Mouse (Mus musculus) midbrain, embryonic 16.5 days (tissue): ENCODE data around the gene Relt. TPM values are rescaled to one million over a fixed set of nuclear protein-coding genes. Genes with fewer than 3 reads are reported as not detected.

Source experiments
- ATAC-seq: fragments of 200-750 bp; cut with Nextera tagmentation; 2 replicates; pipeline ENCODE4 v1.8.0; 2017; ENCODE audit warnings: moderate TSS enrichment
- H3K27ac ChIP-seq: fragments of 300-500 bp; sonication (generic); 2 replicates; pipeline ENCODE4 v1.5.1; 2014; ENCODE audit warnings: mild to moderate bottlenecking, low read length, mixed read lengths
- H3K27me3 ChIP-seq: fragments of 300-500 bp; sonication (generic); 2 replicates; pipeline ENCODE4 v1.6.1; 2014; ENCODE audit warnings: low read depth, low read length, mixed read lengths; ENCODE audit not compliant: control insufficient read depth, insufficient read depth
- H3K36me3 ChIP-seq: fragments of 300-500 bp; sonication (generic); 2 replicates; pipeline ENCODE4 v1.6.1; 2014; ENCODE audit warnings: mild to moderate bottlenecking, low read length, moderate library complexity, mixed read lengths; ENCODE audit not compliant: control insufficient read depth, insufficient read depth
- H3K4me1 ChIP-seq: fragments of 300-500 bp; sonication (generic); 2 replicates; pipeline ENCODE4 v1.6.1; 2014; ENCODE audit warnings: mild to moderate bottlenecking, low read length, mixed read lengths; ENCODE audit not compliant: control insufficient read depth, insufficient read depth
- H3K4me2 ChIP-seq: fragments of 300-500 bp; sonication (generic); 2 replicates; pipeline ENCODE4 v1.6.1; 2014; ENCODE audit warnings: mild to moderate bottlenecking, low read length, mixed read lengths
- H3K4me3 ChIP-seq: fragments of 300-500 bp; sonication (generic); 2 replicates; pipeline ENCODE4 v1.5.1; 2014; ENCODE audit warnings: low read depth, mild to moderate bottlenecking, low read length, moderate library complexity, mixed read lengths
- H3K9ac ChIP-seq: fragments of 300-500 bp; sonication (generic); 2 replicates; pipeline ENCODE4 v1.6.1; 2014; ENCODE audit warnings: low read depth, low read length, mixed read lengths
- H3K9me3 ChIP-seq: fragments of 300-500 bp; sonication (generic); replicated peaks from 2 replicates; pipeline ENCODE4 v1.6.1; 2014; ENCODE audit warnings: mild to moderate bottlenecking, low read length, mixed read lengths; ENCODE audit not compliant: control insufficient read depth, poor library complexity, severe bottlenecking
- WGBS: fragments of 180-500 bp; shearing (Covaris S2); extraction: QIAGEN DNeasy Blood & Tissue Kit; methylation state at CpG from one replicate; pipeline ENCODE4 v1.1.7; 2014; 5-methylcytosine and 5-hydroxymethylcytosine counted together
- polyA plus RNA-seq: library from polyadenylated mRNA; unstranded; fragments of >200 nt; fragmentation: Nextera tagmentation; extraction: Ambion mirVana; gene quantifications from 2 replicates; pipeline ENCODE4 v1.2.1, GENCODE M21; 2015

The Relt gene
- polyA plus RNA-seq, 1 experiment from 2014 or later: 5.0 TPM

- Histone ChIP-seq H3K27ac (no peak overlapping the region), H3K9me3 (no peaks in the 10 kb centered on the region), H3K4me1 (no peaks in the 10 kb centered on the region), H3K27me3 (no peaks in the 10 kb centered on the region), H3K4me2 (no peak overlapping the region), H3K4me3 (no peak overlapping the region), H3K9ac (no peak overlapping the region), H3K36me3 (no peaks in the 10 kb centered on the region; the same call in 1 of the 2 replicates)
- WGBS: 77% methylated on average over 4 of the region's 4 CpGs
- ATAC-seq: no peak
Measured at GRCm38 (mm10) chr7:100868551-100868950, 5.3 kb upstream of the Relt start.

DNA sequence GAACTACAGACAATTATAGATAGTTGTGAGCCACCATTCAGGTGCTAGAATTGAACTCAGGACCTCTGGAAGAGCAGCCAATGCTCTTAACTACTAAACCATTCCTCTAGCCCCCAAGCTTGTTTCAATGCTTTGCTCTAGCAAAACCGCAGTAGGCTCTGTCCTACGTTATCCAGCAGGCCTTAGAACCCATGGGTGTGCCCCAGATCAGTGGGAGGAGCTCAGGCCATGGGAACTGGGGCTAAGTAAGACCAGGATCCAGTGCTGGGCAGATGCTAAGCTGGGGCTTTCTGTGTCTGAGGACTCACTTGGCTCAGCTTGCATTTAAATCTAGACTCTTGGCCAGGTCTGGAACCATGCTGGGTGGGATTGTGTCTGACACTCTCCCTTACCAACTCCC lies 4.3 kb upstream of the Relt start:
- ATAC-seq: no peak
- Histone ChIP-seq H3K27ac (no peak overlapping the region), H3K9ac (no peak overlapping the region), H3K9me3 (no peaks in the 10 kb centered on the region), H3K4me1 (peaks cover 1% of the 10 kb centered on the region; the same call in 1 of the 2 replicates), H3K36me3 (no peaks in the 10 kb centered on the region), H3K27me3 (no peaks in the 10 kb centered on the region), H3K4me2 (no peak overlapping the region), H3K4me3 (no peak overlapping the region)
- 64% methylated on average over 2 of the region's 2 CpGs for WGBS

DNA sequence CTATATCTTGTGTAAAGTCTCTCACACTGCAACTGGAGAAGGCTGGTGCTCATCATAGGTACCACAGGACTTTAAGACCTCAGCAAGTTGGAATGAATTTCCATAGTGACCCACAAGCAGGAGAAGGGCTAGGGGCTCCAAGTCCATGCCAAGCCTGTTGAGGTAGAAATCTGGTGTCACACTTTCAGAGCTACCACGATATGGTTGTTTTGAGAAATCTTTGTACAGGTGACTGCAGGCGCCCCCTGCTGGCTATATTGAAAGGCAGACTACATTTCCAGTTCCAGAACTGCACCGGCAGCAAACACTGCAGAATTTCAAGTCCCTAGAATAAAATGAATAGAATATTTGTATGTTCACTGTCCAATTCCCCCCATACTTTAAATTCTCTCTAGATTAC lies 3.4 kb upstream of the Relt start:
- Histone ChIP-seq H3K27me3 (no peaks in the 10 kb centered on the region), H3K9ac (no peak overlapping the region), H3K4me3 (no peak overlapping the region), H3K36me3 (no peaks in the 10 kb centered on the region), H3K9me3 (no peaks in the 10 kb centered on the region), H3K4me1 (peaks cover 7% of the 10 kb centered on the region), H3K27ac (no peak overlapping the region), H3K4me2 (no peak overlapping the region)
- no peak for ATAC-seq
- WGBS: 14% methylated on average over 3 of the region's 3 CpGs

- no peak overlapping the region for H3K27ac ChIP-seq
- 4% methylated on average over 4 of the region's 4 CpGs for WGBS
- H3K27me3 ChIP-seq: no peaks in the 10 kb centered on the region
- peak overlapping the region; percentile 62 for H3K4me3 ChIP-seq
- no peak for ATAC-seq
- H3K9ac ChIP-seq: peak overlapping the region; percentile 70
- peak overlapping the region; percentile 91 for H3K4me2 ChIP-seq
- H3K9me3 ChIP-seq: no peaks in the 10 kb centered on the region
- H3K36me3 ChIP-seq: no peaks in the 10 kb centered on the region
- H3K4me1 ChIP-seq: peaks cover 9% of the 10 kb centered on the region
Measured at GRCm38 (mm10) chr7:100862353-100862752, 893 bp downstream of the Relt start.

DNA sequence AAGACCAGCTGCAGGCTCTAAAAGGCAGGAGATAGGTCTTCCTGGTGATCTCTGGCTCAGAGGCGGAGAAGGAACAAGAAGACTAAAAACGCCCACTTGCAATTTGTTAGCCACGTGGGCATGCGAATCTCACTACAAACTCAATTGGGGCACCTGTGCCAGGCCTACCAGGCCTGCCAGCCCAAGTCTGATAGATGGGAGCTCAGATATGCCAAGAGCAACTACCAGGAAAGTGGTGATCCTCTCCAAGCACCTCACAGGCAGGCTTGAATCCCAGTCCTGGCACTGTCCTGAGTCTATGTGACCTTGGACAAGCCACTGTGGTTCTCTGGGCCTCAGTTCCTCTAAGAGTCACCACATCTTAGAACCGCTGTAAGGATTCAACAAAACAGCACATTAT lies 2.0 kb downstream of the Relt start:
- 95% methylated on average over 5 of the region's 5 CpGs for WGBS
- H3K4me2 ChIP-seq: no peak overlapping the region
- H3K9me3 ChIP-seq: no peaks in the 10 kb centered on the region
- no peak overlapping the region for H3K27ac ChIP-seq
- no peaks in the 10 kb centered on the region for H3K27me3 ChIP-seq
- H3K9ac ChIP-seq: no peak overlapping the region
- H3K4me1 ChIP-seq: peaks cover 9% of the 10 kb centered on the region
- no peak overlapping the region for H3K4me3 ChIP-seq
- H3K36me3 ChIP-seq: no peaks in the 10 kb centered on the region
- no peak for ATAC-seq

- H3K36me3 ChIP-seq: no peaks in the 10 kb centered on the region
- no peak overlapping the region for H3K4me3 ChIP-seq
- no peak overlapping the region for H3K4me2 ChIP-seq
- peaks cover 9% of the 10 kb centered on the region for H3K4me1 ChIP-seq
- H3K9ac ChIP-seq: no peak overlapping the region
- WGBS: 92% methylated on average over 3 of the region's 3 CpGs
- no peaks in the 10 kb centered on the region for H3K27me3 ChIP-seq
- ATAC-seq: no peak
- no peaks in the 10 kb centered on the region for H3K9me3 ChIP-seq
- H3K27ac ChIP-seq: no peak overlapping the region
Measured at GRCm38 (mm10) chr7:100860450-100860849, 2.8 kb downstream of the Relt start.

- no peak for ATAC-seq
- no peaks in the 10 kb centered on the region for H3K27me3 ChIP-seq
- H3K36me3 ChIP-seq: no peaks in the 10 kb centered on the region
- WGBS: 67% methylated on average over 5 of the region's 5 CpGs
- no peak overlapping the region for H3K4me3 ChIP-seq
- no peak overlapping the region for H3K9ac ChIP-seq
- H3K4me1 ChIP-seq: no peaks in the 10 kb centered on the region; the same call in 1 of the 2 replicates
- no peak overlapping the region for H3K4me2 ChIP-seq
- no peaks in the 10 kb centered on the region for H3K9me3 ChIP-seq
- H3K27ac ChIP-seq: no peak overlapping the region
Measured at GRCm38 (mm10) chr7:100855795-100856573, 7.3 kb downstream of the Relt start.

DNA sequence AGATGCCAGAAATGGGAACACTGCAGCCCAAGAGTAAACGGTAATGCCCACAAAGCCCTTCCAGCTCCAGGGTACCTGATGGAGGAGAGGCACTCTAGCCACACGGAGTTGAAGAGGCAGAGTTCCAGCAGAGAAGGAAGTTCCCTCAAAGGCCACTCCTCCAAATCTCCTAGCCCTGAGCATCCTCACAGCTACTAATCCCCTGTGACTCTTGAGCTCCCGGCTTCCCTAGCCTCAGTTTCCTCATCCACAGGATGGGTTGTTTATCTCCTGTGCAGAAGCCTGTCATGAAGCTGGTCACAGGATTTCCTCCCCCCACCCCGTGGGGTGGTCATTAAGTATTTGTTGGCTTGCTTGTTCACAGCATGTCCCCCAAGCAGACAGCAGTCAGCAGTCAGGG lies 7.9 kb downstream of the Relt start:
- H3K36me3 ChIP-seq: no peaks in the 10 kb centered on the region
- no peak overlapping the region for H3K4me2 ChIP-seq
- H3K27me3 ChIP-seq: no peaks in the 10 kb centered on the region
- 51% methylated on average over 4 of the region's 4 CpGs for WGBS
- no peaks in the 10 kb centered on the region for H3K9me3 ChIP-seq
- no peaks in the 10 kb centered on the region; the same call in 1 of the 2 replicates for H3K4me1 ChIP-seq
- H3K9ac ChIP-seq: no peak overlapping the region
- no peak overlapping the region for H3K27ac ChIP-seq
- no peak overlapping the region for H3K4me3 ChIP-seq
- ATAC-seq: no peak

- no peak overlapping the region for H3K4me2 ChIP-seq
- no peaks in the 10 kb centered on the region for H3K9me3 ChIP-seq
- H3K9ac ChIP-seq: no peak overlapping the region
- no peaks in the 10 kb centered on the region for H3K27me3 ChIP-seq
- WGBS: 69% methylated on average over 5 of the region's 5 CpGs
- no peak for ATAC-seq
- H3K27ac ChIP-seq: no peak overlapping the region
- no peaks in the 10 kb centered on the region for H3K36me3 ChIP-seq
- no peaks in the 10 kb centered on the region; the same call in 1 of the 2 replicates for H3K4me1 ChIP-seq
- no peak overlapping the region for H3K4me3 ChIP-seq
Measured at GRCm38 (mm10) chr7:100854861-100855260, 8.4 kb downstream of the Relt start.
